Mouse (Mus musculus): ENCODE data around the gene Slc30a1. TPM values are rescaled to one million over a fixed set of nuclear protein-coding genes. Genes with fewer than 3 reads are reported as not detected.

Gene Slc30a1
- polyA plus RNA-seq, 1 experiment from 2014 or later: 3.1 TPM

DNA sequence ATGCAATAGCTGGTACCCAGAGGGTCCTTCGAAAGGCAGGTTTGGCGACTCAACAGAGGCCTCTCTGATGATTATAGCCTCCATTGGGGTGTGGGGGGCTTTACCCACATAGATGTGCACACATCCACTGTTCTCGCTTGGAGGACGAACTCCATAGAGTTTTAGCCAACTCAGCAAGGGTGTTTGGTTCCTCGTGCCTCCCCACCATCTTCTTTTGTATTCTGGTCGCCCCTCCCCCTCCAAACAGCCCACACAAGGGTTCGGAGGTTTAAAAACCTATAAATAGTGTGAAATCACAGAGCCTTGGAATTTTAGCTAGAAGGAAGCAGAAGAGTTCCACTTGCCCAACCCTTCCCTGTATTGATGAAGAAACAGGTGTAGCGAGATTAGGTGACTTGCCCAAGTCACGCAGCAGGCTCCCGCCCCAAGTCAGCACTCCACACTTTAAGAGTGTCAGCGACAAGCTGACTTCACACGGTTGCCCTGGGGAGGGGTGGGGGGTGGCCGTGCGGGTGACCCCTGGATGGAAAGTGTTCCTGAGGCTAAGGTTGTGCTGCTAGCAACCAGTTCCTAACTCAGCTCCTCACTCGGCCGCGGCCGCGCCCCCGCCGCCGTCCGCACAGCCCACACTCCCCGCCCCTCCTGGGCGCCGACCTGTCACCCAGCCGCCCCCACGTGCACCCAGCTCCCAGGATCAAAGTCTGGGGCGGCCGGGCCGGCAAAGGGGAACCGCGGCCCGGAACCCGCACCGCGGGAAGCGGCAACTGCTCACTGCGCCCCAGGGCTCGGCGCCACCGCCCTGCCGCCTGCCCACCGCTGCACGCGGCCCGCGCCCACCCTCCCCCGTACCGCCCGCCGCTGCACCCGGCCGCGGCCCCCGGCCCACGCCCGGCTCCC lies 682 bp upstream of the Slc30a1 start:
- Histone ChIP-seq H3K27ac (replicated peaks in 1 of 2; ENCODE audit: control insufficient read depth in 1 of 2, insufficient read depth in 1 of 2, low read depth in 2 of 2, low read length in 2 of 2) (peak overlapping the region; percentile 14 to 22; a peak in 1 of 4 replicates), H3K36me3 (ENCODE audit: control insufficient read depth, insufficient read depth, low read length) (peaks cover 20% of the 10 kb centered on the region), H3K9me3 (ENCODE audit: control insufficient read depth, low read length) (no peaks in the 10 kb centered on the region), H3K4me2 (ENCODE audit: low read length) (peak overlapping the region; percentile 95), H3K4me1 (ENCODE audit: control insufficient read depth in 2 of 2, insufficient read depth in 2 of 2, low read length in 2 of 2) (peaks cover 22 to 41% of the 10 kb centered on the region in 2 experiments), H3K4me3 (ENCODE audit: control insufficient read depth in 1 of 2, insufficient read depth in 1 of 2, low read depth in 1 of 2, low read length in 2 of 2) (peak overlapping the region; percentile 46 to 92), H3K27me3 (ENCODE audit: control insufficient read depth, insufficient read depth, low read length) (no peaks in the 10 kb centered on the region), H3K9ac (ENCODE audit: low read length) (peak overlapping the region; percentile 70)
- 6% methylated on average over 40 of the region's 58 CpGs for WGBS
- ATAC-seq (ENCODE audit: insufficient number of reproducible peaks, insufficient read depth, low FRiP score, low read depth): peak; percentile 69

DNA sequence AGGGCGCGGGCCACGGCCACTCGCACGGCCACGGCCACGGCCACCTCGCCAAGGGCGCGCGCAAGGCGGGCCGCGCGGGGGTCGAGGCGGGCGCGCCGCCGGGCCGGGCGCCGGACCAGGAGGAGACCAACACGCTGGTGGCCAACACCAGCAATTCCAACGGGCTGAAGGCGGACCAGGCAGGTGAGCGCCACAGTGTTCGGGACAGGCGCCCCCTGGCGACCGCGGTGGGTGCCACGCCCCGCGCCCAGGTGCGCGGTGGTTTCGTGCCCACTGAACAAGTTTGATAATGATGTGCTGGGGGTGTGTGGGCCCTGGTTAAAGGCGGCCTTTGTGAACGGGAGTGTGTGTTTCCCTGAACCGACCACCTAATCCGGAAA lies 854 bp downstream of the Slc30a1 start:
- H3K4me1 ChIP-seq (ENCODE audit: control insufficient read depth in 2 of 2, insufficient read depth in 2 of 2, low read length in 2 of 2): peaks cover 24 to 51% of the 10 kb centered on the region in 2 experiments
- H3K36me3 ChIP-seq (ENCODE audit: control insufficient read depth, insufficient read depth, low read length): peaks cover 28% of the 10 kb centered on the region
- peak; percentile 29 for ATAC-seq (ENCODE audit: insufficient number of reproducible peaks, insufficient read depth, low FRiP score, low read depth)

DNA sequence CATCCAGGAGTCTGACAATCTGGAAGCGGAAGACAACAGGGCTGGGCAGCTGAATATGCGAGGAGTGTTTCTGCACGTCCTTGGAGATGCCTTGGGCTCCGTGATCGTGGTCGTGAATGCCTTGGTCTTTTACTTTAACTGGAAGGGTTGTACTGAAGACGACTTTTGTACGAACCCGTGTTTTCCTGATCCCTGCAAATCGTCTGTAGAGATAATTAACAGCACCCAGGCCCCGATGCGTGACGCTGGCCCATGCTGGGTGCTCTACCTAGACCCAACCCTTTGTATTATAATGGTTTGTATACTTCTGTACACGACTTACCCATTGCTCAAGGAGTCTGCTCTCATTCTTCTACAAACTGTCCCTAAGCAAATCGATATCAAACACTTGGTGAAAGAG lies 2.3 kb downstream of the Slc30a1 start:
- no peaks in the 10 kb centered on the region for H3K27me3 ChIP-seq (ENCODE audit: control insufficient read depth, insufficient read depth, low read length)
- H3K9me3 ChIP-seq (ENCODE audit: control insufficient read depth, low read length): no peaks in the 10 kb centered on the region
- no peak overlapping the region for H3K9ac ChIP-seq (ENCODE audit: low read length)
- peak overlapping the region; percentile 95 for H3K4me2 ChIP-seq (ENCODE audit: low read length)
- ATAC-seq (ENCODE audit: insufficient number of reproducible peaks, insufficient read depth, low FRiP score, low read depth): no peak
- H3K27ac ChIP-seq (replicated peaks in 1 of 2; ENCODE audit: control insufficient read depth in 1 of 2, insufficient read depth in 1 of 2, low read depth in 2 of 2, low read length in 2 of 2): no peak overlapping the region
- peaks cover 33% of the 10 kb centered on the region for H3K36me3 ChIP-seq (ENCODE audit: control insufficient read depth, insufficient read depth, low read length)
- 92% methylated on average over 15 of the region's 15 CpGs for WGBS
- peak overlapping the region in 1 of 2 experiments; percentile 92; a peak in 1 of 4 replicates for H3K4me3 ChIP-seq (ENCODE audit: control insufficient read depth in 1 of 2, insufficient read depth in 1 of 2, low read depth in 1 of 2, low read length in 2 of 2)
- peaks cover 24 to 52% of the 10 kb centered on the region in 2 experiments for H3K4me1 ChIP-seq (ENCODE audit: control insufficient read depth in 2 of 2, insufficient read depth in 2 of 2, low read length in 2 of 2)

More for the DNA sequence above, 854 bp downstream of the Slc30a1 start:
- WGBS: 0% methylated on average over 42 of the region's 43 CpGs
- no peaks in the 10 kb centered on the region for H3K27me3 ChIP-seq (ENCODE audit: control insufficient read depth, insufficient read depth, low read length)
- peak overlapping the region; percentile 92 to 95 for H3K4me3 ChIP-seq (ENCODE audit: control insufficient read depth in 1 of 2, insufficient read depth in 1 of 2, low read depth in 1 of 2, low read length in 2 of 2)
- H3K9ac ChIP-seq (ENCODE audit: low read length): peak overlapping the region; percentile 91
- H3K27ac ChIP-seq (replicated peaks in 1 of 2; ENCODE audit: control insufficient read depth in 1 of 2, insufficient read depth in 1 of 2, low read depth in 2 of 2, low read length in 2 of 2): peak overlapping the region in 1 of 2 experiments; percentile 93; a peak in 1 of 4 replicates
- H3K9me3 ChIP-seq (ENCODE audit: control insufficient read depth, low read length): no peaks in the 10 kb centered on the region
- peak overlapping the region; percentile 95 for H3K4me2 ChIP-seq (ENCODE audit: low read length)

DNA sequence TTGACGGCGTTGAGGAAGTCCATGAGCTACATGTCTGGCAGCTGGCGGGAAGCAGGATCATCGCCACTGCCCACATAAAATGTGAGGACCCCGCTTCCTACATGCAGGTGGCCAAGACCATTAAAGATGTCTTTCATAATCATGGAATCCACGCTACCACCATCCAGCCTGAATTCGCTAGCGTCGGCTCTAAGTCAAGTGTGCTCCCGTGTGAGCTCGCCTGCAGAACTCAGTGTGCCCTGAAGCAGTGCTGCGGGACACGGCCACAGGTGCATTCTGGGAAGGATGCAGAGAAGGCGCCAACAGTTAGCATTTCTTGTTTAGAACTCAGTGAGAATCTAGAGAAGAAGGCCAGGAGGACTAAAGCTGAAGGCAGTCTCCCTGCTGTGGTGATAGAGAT lies 2.7 kb downstream of the Slc30a1 start:
- ATAC-seq (ENCODE audit: insufficient number of reproducible peaks, insufficient read depth, low FRiP score, low read depth): no peak
- Histone ChIP-seq H3K9ac (ENCODE audit: low read length) (no peak overlapping the region), H3K4me3 (ENCODE audit: control insufficient read depth in 1 of 2, insufficient read depth in 1 of 2, low read depth in 1 of 2, low read length in 2 of 2) (no peak overlapping the region), H3K27me3 (ENCODE audit: control insufficient read depth, insufficient read depth, low read length) (no peaks in the 10 kb centered on the region), H3K4me2 (ENCODE audit: low read length) (peak overlapping the region; percentile 95; the same call in 1 of the 2 replicates), H3K27ac (replicated peaks in 1 of 2; ENCODE audit: control insufficient read depth in 1 of 2, insufficient read depth in 1 of 2, low read depth in 2 of 2, low read length in 2 of 2) (no peak overlapping the region), H3K9me3 (ENCODE audit: control insufficient read depth, low read length) (no peaks in the 10 kb centered on the region), H3K4me1 (ENCODE audit: control insufficient read depth in 2 of 2, insufficient read depth in 2 of 2, low read length in 2 of 2) (peaks cover 24 to 52% of the 10 kb centered on the region in 2 experiments), H3K36me3 (ENCODE audit: control insufficient read depth, insufficient read depth, low read length) (peaks cover 33% of the 10 kb centered on the region)
- 94% methylated on average over 14 of the region's 14 CpGs for WGBS

DNA sequence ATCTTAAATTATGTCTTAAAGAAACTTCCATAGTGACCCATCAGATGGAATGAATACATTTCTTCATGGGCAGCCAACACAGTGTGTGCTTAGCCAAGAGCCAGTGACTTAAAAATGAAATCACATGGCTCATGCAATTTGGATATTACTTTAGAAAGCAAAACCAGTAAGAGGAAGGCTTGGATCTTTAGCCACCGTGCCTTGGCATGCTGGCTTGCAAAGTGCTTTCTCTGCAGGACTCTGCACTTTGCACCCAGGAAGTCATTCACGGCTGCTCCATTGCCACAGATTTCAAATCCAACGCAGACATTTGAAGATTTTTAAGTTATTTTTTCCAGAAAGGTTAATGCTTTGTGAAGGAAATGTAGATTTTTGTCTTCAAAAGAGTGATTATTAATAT lies 4.1 kb downstream of the Slc30a1 start:
- no peak overlapping the region for H3K27ac ChIP-seq (replicated peaks in 1 of 2; ENCODE audit: control insufficient read depth in 1 of 2, insufficient read depth in 1 of 2, low read depth in 2 of 2, low read length in 2 of 2)
- H3K4me1 ChIP-seq (ENCODE audit: control insufficient read depth in 2 of 2, insufficient read depth in 2 of 2, low read length in 2 of 2): peaks cover 21 to 47% of the 10 kb centered on the region in 2 experiments
- no peak overlapping the region for H3K9ac ChIP-seq (ENCODE audit: low read length)
- no peaks in the 10 kb centered on the region for H3K27me3 ChIP-seq (ENCODE audit: control insufficient read depth, insufficient read depth, low read length)
- H3K9me3 ChIP-seq (ENCODE audit: control insufficient read depth, low read length): no peaks in the 10 kb centered on the region
- H3K4me2 ChIP-seq (ENCODE audit: low read length): peak overlapping the region; percentile 33; the same call in 1 of the 2 replicates
- peaks cover 33% of the 10 kb centered on the region for H3K36me3 ChIP-seq (ENCODE audit: control insufficient read depth, insufficient read depth, low read length)
- no peak for ATAC-seq (ENCODE audit: insufficient number of reproducible peaks, insufficient read depth, low FRiP score, low read depth)
- H3K4me3 ChIP-seq (ENCODE audit: control insufficient read depth in 1 of 2, insufficient read depth in 1 of 2, low read depth in 1 of 2, low read length in 2 of 2): 0 out of 4 replicates have a peak overlapping the region, but pooled peaks of 1 of the 2 experiments have one; percentile 13
- WGBS: 67% methylated on average over 3 of the region's 3 CpGs

DNA sequence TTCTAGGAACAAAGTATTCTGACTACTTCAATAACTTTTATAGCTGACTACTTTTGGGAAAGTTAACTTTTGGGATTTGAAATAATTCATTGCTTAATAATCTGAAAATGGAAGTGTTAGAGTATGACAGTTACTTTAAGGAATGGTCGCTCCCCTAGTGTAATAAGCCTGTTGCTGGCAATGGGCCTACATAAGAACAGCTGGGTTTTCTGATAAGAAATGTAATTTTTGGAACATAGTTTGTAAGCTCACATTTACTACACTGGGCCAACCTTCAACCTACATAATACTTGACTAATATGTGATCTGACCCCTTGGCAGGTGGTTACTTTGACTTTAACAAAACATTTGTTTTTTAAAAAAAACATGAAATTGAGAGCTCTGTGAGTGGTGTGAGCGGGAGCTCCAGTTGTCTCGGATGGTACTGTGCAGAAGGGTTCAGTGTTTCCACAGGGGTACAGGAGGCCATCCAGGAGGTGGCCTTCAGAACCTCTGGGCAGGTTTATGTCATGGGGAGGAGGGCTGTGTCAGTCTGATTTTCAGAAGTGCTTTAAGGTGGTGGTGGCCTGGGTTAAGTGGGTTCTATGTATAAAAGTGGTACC lies 4.6 kb downstream of the Slc30a1 start:
- Histone ChIP-seq H3K9me3 (ENCODE audit: control insufficient read depth, low read length) (no peaks in the 10 kb centered on the region), H3K9ac (ENCODE audit: low read length) (no peak overlapping the region), H3K4me2 (ENCODE audit: low read length) (peak overlapping the region; percentile 29), H3K4me1 (ENCODE audit: control insufficient read depth in 2 of 2, insufficient read depth in 2 of 2, low read length in 2 of 2) (peaks cover 21 to 43% of the 10 kb centered on the region in 2 experiments), H3K4me3 (ENCODE audit: control insufficient read depth in 1 of 2, insufficient read depth in 1 of 2, low read depth in 1 of 2, low read length in 2 of 2) (no peak overlapping the region), H3K27ac (replicated peaks in 1 of 2; ENCODE audit: control insufficient read depth in 1 of 2, insufficient read depth in 1 of 2, low read depth in 2 of 2, low read length in 2 of 2) (no peak overlapping the region), H3K36me3 (ENCODE audit: control insufficient read depth, insufficient read depth, low read length) (peaks cover 33% of the 10 kb centered on the region), H3K27me3 (ENCODE audit: control insufficient read depth, insufficient read depth, low read length) (no peaks in the 10 kb centered on the region)
- WGBS: 71% methylated on average over 3 of the region's 3 CpGs
- no peak for ATAC-seq (ENCODE audit: insufficient number of reproducible peaks, insufficient read depth, low FRiP score, low read depth)

DNA sequence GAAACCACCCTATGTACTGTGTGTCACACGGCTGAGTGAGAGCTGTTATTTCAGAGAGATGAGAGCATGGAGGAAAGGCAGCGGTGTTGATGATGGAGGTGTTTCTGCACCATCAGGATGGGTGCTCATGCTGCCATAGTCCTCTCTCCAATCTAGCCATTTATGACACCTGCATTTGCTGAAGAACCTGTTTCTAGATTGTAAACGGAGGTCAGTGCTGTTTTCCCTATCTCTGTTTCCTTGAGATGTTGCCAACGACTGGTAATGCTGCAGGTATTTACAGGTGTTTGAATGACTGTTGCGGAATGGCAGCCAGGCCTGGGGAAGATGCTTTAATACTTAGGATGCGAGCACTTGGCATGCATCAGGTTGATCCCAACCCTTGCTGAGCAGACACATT lies 8.1 kb downstream of the Slc30a1 start:
- Histone ChIP-seq H3K36me3 (ENCODE audit: control insufficient read depth, insufficient read depth, low read length) (peaks cover 21% of the 10 kb centered on the region), H3K9ac (ENCODE audit: low read length) (no peak overlapping the region), H3K4me1 (ENCODE audit: control insufficient read depth in 2 of 2, insufficient read depth in 2 of 2, low read length in 2 of 2) (peaks cover 2 to 21% of the 10 kb centered on the region in 2 experiments; a peak in 3 of 4 replicates), H3K4me2 (ENCODE audit: low read length) (no peak overlapping the region), H3K27ac (replicated peaks in 1 of 2; ENCODE audit: control insufficient read depth in 1 of 2, insufficient read depth in 1 of 2, low read depth in 2 of 2, low read length in 2 of 2) (no peak overlapping the region), H3K27me3 (ENCODE audit: control insufficient read depth, insufficient read depth, low read length) (no peaks in the 10 kb centered on the region), H3K9me3 (ENCODE audit: control insufficient read depth, low read length) (no peaks in the 10 kb centered on the region), H3K4me3 (ENCODE audit: control insufficient read depth in 1 of 2, insufficient read depth in 1 of 2, low read depth in 1 of 2, low read length in 2 of 2) (no peak overlapping the region)
- no peak for ATAC-seq (ENCODE audit: insufficient number of reproducible peaks, insufficient read depth, low FRiP score, low read depth)
- WGBS: 78% methylated on average over 6 of the region's 6 CpGs
